Mouse (Mus musculus) heart, embryonic 13.5 days (tissue): ENCODE results near the gene Itga6. TPM values are rescaled to one million over a fixed set of nuclear protein-coding genes. Genes with fewer than 3 reads are reported as not detected.

Experiments
- ATAC-seq: fragments of 200-750 bp; cut with Nextera tagmentation; 2 replicates; pipeline ENCODE4 v1.8.0; 2017; ENCODE audit warnings: moderate TSS enrichment; ENCODE audit not compliant: insufficient number of reproducible peaks, low FRiP score, low TSS enrichment; ENCODE audit errors: extremely low read depth
- H3K27ac ChIP-seq: fragments of 300-500 bp; sonication (generic); replicated peaks from 2 replicates; pipeline ENCODE4 v1.5.1; 2015; ENCODE audit warnings: moderate library complexity, mild to moderate bottlenecking, inconsistent platforms
- H3K27me3 ChIP-seq: fragments of 300-500 bp; sonication (generic); replicated peaks from 2 replicates; pipeline ENCODE4 v1.6.1; 2015; ENCODE audit warnings: mild to moderate bottlenecking, inconsistent platforms
- H3K36me3 ChIP-seq: fragments of 300-500 bp; sonication (generic); 2 replicates; pipeline ENCODE4 v1.6.1; 2015; ENCODE audit warnings: mild to moderate bottlenecking, inconsistent platforms
- H3K4me1 ChIP-seq: fragments of 300-500 bp; sonication (generic); 2 replicates; pipeline ENCODE4 v1.6.1; 2015; ENCODE audit warnings: inconsistent platforms
- H3K4me2 ChIP-seq: fragments of 300-500 bp; sonication (generic); 2 replicates; pipeline ENCODE4 v1.6.1; 2015; ENCODE audit warnings: inconsistent platforms, mild to moderate bottlenecking, moderate library complexity
- H3K4me3 ChIP-seq: fragments of 300-500 bp; sonication (generic); 2 replicates; pipeline ENCODE4 v1.5.1; 2015; ENCODE audit warnings: moderate library complexity, mild to moderate bottlenecking, inconsistent platforms
- H3K9ac ChIP-seq: fragments of 300-500 bp; sonication (generic); 2 replicates; pipeline ENCODE4 v1.6.1; 2015; ENCODE audit warnings: inconsistent platforms, mild to moderate bottlenecking, moderate library complexity
- H3K9me3 ChIP-seq: fragments of 300-500 bp; sonication (generic); 2 replicates; pipeline ENCODE4 v1.6.1; 2016; ENCODE audit warnings: inconsistent platforms
- WGBS: fragments of 180-500 bp; shearing (Covaris S2); methylation state at CpG from one replicate; pipeline ENCODE4 v1.1.7; 2015; ENCODE audit warnings: mixed read lengths; 5-methylcytosine and 5-hydroxymethylcytosine counted together
- polyA plus RNA-seq: library from polyadenylated mRNA; unstranded; fragments of >200 nt; fragmentation: Nextera tagmentation; extraction: Ambion mirVana; gene quantifications from 2 replicates; pipeline ENCODE4 v1.2.1, GENCODE M21; 2015

The Itga6 gene
- polyA plus RNA-seq, 1 experiment from 2014 or later = 65.8 TPM

GRCm38 (mm10) chr2:71751863-71752262, 6.4 kb downstream of the Itga6 start:
- H3K4me1 ChIP-seq = peaks cover 36% of the 10 kb centered on the region
- H3K4me3 ChIP-seq = no peak overlapping the region
- H3K27ac ChIP-seq = peak overlapping the region; percentile 29; the same call in 1 of the 2 replicates
- no peak overlapping the region for H3K4me2 ChIP-seq
- H3K36me3 ChIP-seq = no peaks in the 10 kb centered on the region
- ATAC-seq = no peak
- no peaks in the 10 kb centered on the region for H3K27me3 ChIP-seq
- H3K9me3 ChIP-seq = no peaks in the 10 kb centered on the region
- H3K9ac ChIP-seq = no peak overlapping the region
- 70% methylated on average over 2 of the region's 2 CpGs for WGBS

- 65% methylated on average over 2 of the region's 2 CpGs for WGBS
- H3K9ac ChIP-seq = no peak overlapping the region
- no peak overlapping the region for H3K4me2 ChIP-seq
- no peak overlapping the region for H3K27ac ChIP-seq
- H3K9me3 ChIP-seq = no peaks in the 10 kb centered on the region
- H3K36me3 ChIP-seq = no peaks in the 10 kb centered on the region
- H3K4me3 ChIP-seq = no peak overlapping the region
- no peak for ATAC-seq
- H3K27me3 ChIP-seq = no peaks in the 10 kb centered on the region
- H3K4me1 ChIP-seq = peaks cover 36% of the 10 kb centered on the region
Observed at GRCm38 (mm10) chr2:71752383-71752782, 7.0 kb downstream of the Itga6 start.

DNA sequence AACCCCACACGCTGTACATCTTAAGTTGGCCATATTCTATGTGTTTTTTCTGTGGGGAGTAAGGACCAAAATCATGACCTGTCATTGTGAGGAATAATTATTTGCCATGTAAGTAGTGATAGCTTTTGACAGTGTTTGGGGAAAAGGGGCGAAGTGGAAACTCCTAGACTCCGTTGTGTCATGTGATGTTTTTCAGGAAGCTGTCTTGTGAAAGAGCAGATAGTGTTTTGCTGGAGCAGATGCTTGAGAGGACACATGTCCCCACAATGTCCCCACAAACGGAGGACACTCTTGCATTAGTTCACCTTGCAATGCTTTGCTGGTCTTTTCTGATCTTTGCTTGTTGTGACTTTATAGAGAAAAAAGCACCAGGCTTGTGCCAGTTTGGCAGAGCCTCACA, 7.7 kb downstream of the Itga6 start:
- Histone ChIP-seq H3K9me3 (no peaks in the 10 kb centered on the region), H3K27me3 (no peaks in the 10 kb centered on the region), H3K9ac (no peak overlapping the region), H3K4me2 (no peak overlapping the region), H3K4me1 (peaks cover 35% of the 10 kb centered on the region), H3K27ac (no peak overlapping the region), H3K36me3 (no peaks in the 10 kb centered on the region), H3K4me3 (no peak overlapping the region)
- WGBS = 48% methylated on average over 4 of the region's 4 CpGs
- ATAC-seq = no peak

GRCm38 (mm10) chr2:71755748-71756147, 10.3 kb downstream of the Itga6 start:
- peaks cover 36% of the 10 kb centered on the region for H3K4me1 ChIP-seq
- H3K9ac ChIP-seq = no peak overlapping the region
- no peak for ATAC-seq
- H3K4me2 ChIP-seq = no peak overlapping the region
- no peaks in the 10 kb centered on the region for H3K36me3 ChIP-seq
- H3K27ac ChIP-seq = no peak overlapping the region
- WGBS = 89% methylated on average over 4 of the region's 4 CpGs
- H3K9me3 ChIP-seq = no peaks in the 10 kb centered on the region
- H3K4me3 ChIP-seq = no peak overlapping the region
- H3K27me3 ChIP-seq = no peaks in the 10 kb centered on the region

- peaks cover 28% of the 10 kb centered on the region for H3K4me1 ChIP-seq
- no peaks in the 10 kb centered on the region for H3K9me3 ChIP-seq
- no peaks in the 10 kb centered on the region for H3K27me3 ChIP-seq
- H3K9ac ChIP-seq = no peak overlapping the region
- WGBS = 34% methylated on average over 5 of the region's 5 CpGs
- H3K4me2 ChIP-seq = no peak overlapping the region
- no peak for ATAC-seq
- H3K27ac ChIP-seq = peak overlapping the region; percentile 68
- H3K4me3 ChIP-seq = no peak overlapping the region
- no peaks in the 10 kb centered on the region for H3K36me3 ChIP-seq
Observed at GRCm38 (mm10) chr2:71757098-71757497, 11.7 kb downstream of the Itga6 start.

DNA sequence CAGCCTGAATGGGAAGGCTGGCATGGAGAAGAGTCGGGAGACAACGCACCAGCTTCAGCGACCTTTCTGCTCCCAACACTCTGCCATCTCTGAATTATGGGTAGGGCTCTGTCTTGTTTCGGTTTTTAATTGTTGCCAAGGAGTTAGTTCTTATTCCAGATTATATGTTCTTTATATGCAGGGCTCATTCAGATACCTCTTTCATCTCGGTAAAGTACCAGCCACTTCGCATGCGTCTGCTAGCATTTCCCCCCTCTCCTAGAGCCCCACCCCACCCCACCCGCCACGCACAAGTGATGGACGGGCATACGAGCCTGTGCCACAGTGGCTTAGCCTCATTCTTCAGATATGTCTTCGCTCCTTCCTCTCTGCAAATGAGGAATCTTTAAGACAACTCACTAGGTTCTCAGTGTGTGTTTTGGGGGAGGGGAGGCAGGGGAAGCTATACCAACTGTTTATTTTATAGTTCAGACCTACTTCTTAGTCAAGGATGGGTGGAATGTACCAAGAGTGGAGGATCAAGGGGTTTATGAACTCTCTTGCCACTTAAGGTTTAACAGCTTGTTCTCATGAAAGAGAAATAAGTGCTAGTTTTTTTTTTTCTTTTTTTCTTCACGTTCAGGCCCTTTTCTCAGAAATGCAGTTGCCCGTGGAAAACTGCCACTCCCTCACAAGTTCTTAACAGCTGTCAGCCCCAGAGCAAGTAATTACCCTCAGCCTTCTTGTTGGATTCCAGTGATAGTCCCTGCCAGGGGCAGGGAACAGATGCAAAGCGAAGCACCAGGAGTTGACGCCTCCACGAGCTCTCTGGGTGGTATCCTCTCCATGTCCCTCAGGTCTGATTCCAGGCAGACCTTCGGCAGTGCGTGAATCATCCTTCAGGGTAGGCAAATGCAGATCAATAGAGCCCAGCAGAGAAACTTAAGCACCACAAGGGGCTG, 13.4 kb downstream of the Itga6 start:
- Histone ChIP-seq H3K27me3 (no peaks in the 10 kb centered on the region), H3K4me3 (no peak overlapping the region), H3K9me3 (no peaks in the 10 kb centered on the region), H3K4me1 (peaks cover 28% of the 10 kb centered on the region), H3K4me2 (0 out of 2 replicates have a peak overlapping the region, but pooled peaks have one; percentile 4), H3K36me3 (no peaks in the 10 kb centered on the region), H3K9ac (no peak overlapping the region), H3K27ac (no peak overlapping the region)
- 44% methylated on average over 19 of the region's 19 CpGs for WGBS
- ATAC-seq = no peak

GRCm38 (mm10) chr2:71760091-71760490, 14.7 kb downstream of the Itga6 start:
- no peak for ATAC-seq
- Histone ChIP-seq H3K4me3 (no peak overlapping the region), H3K36me3 (no peaks in the 10 kb centered on the region), H3K27ac (no peak overlapping the region), H3K9ac (no peak overlapping the region), H3K27me3 (no peaks in the 10 kb centered on the region), H3K4me1 (peaks cover 35% of the 10 kb centered on the region), H3K4me2 (no peak overlapping the region), H3K9me3 (no peaks in the 10 kb centered on the region)
- 75% methylated on average over 4 of the region's 4 CpGs for WGBS

DNA sequence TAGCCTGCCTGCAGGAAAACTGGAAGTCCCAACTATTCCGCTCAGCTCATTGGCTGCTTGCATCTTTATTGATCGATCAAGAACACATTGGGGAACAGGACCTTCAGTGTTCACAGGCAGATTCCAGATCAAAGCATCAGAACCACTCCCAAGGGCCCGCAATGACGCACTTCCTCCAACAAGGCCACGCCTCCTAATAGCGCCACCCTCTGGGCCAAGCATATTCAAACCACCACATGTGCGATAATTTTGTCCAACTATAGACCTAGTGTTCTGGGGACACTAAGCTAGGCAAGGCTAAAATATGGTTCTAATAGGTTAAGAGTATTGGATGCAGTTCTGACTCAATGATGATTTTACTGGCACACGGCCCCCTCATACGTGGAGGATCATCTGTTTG, 15.7 kb downstream of the Itga6 start:
- H3K4me2 ChIP-seq = no peak overlapping the region
- no peak overlapping the region for H3K9ac ChIP-seq
- 87% methylated on average over 9 of the region's 9 CpGs for WGBS
- ATAC-seq = no peak
- H3K4me3 ChIP-seq = no peak overlapping the region
- H3K9me3 ChIP-seq = no peaks in the 10 kb centered on the region
- H3K27me3 ChIP-seq = no peaks in the 10 kb centered on the region
- peaks cover 34% of the 10 kb centered on the region for H3K4me1 ChIP-seq
- H3K27ac ChIP-seq = no peak overlapping the region
- H3K36me3 ChIP-seq = no peaks in the 10 kb centered on the region

- WGBS = 49% methylated on average over 5 of the region's 5 CpGs
- no peak for ATAC-seq
- no peaks in the 10 kb centered on the region for H3K9me3 ChIP-seq
Observed at GRCm38 (mm10) chr2:71764525-71764924, 19.1 kb downstream of the Itga6 start.

GRCm38 (mm10) chr2:71764961-71765735, 19.7 kb downstream of the Itga6 start:
- no peak for ATAC-seq
- 78% methylated on average over 3 of the region's 3 CpGs for WGBS
- Histone ChIP-seq H3K4me1 (peaks cover 11% of the 10 kb centered on the region), H3K27me3 (no peaks in the 10 kb centered on the region), H3K9me3 (no peaks in the 10 kb centered on the region), H3K4me2 (no peak overlapping the region), H3K27ac (peak overlapping the region; percentile 32; the same call in 1 of the 2 replicates), H3K4me3 (no peak overlapping the region), H3K36me3 (no peaks in the 10 kb centered on the region), H3K9ac (no peak overlapping the region)

More at GRCm38 (mm10) chr2:71764525-71764924, 19.1 kb downstream of the Itga6 start:
- Histone ChIP-seq H3K4me2 (no peak overlapping the region), H3K27ac (no peak overlapping the region), H3K4me1 (peaks cover 11% of the 10 kb centered on the region), H3K4me3 (no peak overlapping the region), H3K36me3 (no peaks in the 10 kb centered on the region), H3K27me3 (no peaks in the 10 kb centered on the region), H3K9ac (no peak overlapping the region)

DNA sequence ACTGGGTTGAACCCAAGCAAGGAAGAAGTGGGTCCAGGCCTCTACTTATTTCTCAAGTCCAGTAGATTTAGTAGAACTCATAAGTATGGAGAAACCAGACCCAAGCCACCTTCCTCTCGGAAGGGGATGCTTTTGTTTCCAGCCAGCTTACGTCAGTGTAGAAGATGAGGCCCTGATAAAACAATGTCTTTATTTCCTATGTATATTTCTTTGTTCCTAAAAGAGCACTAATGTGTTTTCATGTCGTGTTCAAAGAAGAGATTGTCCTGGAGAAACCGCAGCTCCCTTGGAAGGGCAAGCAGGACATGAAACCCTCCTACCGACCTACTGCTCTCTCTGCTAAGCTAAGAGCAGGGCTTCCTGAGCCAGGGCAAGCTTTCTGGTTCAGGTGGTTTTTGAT, 20.6 kb downstream of the Itga6 start:
- no peaks in the 10 kb centered on the region for H3K9me3 ChIP-seq
- H3K27ac ChIP-seq = peak overlapping the region; percentile 32; the same call in 1 of the 2 replicates
- no peak overlapping the region for H3K9ac ChIP-seq
- H3K4me1 ChIP-seq = peaks cover 11% of the 10 kb centered on the region
- no peak overlapping the region for H3K4me3 ChIP-seq
- no peak overlapping the region for H3K4me2 ChIP-seq
- H3K36me3 ChIP-seq = no peaks in the 10 kb centered on the region
- H3K27me3 ChIP-seq = no peaks in the 10 kb centered on the region
- WGBS = 70% methylated on average over 5 of the region's 5 CpGs
- no peak for ATAC-seq
